Mouse (Mus musculus) ovary, postnatal 14 days (tissue): ENCODE measurements at regions not wholly inside any gene's neighbourhood (a gene's known extent, or its start where the extent isn't known, plus 50 kb on each side); places are given as distances from the start of the nearest gene placed in this dataset.

Experiments
- DNase-seq: peaks from one replicate; pipeline ENCODE4 v3.0.0; 2022; ENCODE audit warnings: low spot score

- no peak for DNase-seq
These were observed 58.4 kb upstream of the Unc5b start for GRCm38 (mm10) chr10:60889792-60890191.

DNA sequence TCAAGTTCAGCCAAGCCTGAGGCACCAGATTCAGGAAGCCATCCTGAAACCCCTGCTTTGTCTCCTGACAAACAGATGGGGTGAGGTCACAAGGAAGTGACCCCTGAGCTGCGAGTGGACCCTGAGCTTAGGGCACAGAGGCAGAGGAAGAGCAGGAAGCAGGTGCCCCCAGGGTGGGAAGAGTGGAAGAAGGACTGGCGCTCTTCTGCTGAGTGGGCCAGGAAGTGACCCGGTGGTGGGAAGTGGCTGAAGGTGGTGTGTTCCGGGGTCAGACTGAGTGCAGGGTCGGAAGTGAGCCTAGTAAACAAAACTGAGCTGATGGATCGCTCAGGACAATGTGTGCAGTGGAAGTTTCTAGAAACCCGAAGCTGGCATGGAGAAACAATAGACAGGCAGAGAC, 57.2 kb upstream of the Unc5b start:
- no peak for DNase-seq

- DNase-seq: no peak
These were observed 54.2 kb upstream of the Unc5b start for GRCm38 (mm10) chr10:60885348-60886275.

DNA sequence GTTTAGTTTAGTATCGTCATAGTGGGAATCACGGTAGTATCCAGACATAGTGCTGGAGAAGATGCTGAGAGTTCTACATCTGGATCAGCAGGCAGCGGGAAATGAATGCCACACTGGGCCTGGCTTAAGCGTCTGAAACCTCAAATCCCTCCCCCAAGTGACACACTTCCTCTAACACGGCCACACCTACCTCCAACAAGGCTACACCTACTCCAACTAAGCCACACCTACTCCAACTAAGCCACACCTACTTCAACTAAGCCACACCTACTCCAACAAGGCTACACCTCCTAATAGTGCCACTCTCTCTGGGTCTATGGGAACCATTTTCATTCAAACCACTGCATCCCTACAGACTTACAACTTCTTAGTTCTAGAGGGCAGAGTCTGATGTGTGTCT, 53.4 kb upstream of the Unc5b start:
- no peak for DNase-seq
